Mouse (Mus musculus): ENCODE results near the gene Fgl2.
"Not testable (repeated sequence)": the region's sequence is repeated elsewhere in the genome, so short reads cannot be mapped to it uniquely, and the experiment has no call there.

The Fgl2 gene

DNA sequence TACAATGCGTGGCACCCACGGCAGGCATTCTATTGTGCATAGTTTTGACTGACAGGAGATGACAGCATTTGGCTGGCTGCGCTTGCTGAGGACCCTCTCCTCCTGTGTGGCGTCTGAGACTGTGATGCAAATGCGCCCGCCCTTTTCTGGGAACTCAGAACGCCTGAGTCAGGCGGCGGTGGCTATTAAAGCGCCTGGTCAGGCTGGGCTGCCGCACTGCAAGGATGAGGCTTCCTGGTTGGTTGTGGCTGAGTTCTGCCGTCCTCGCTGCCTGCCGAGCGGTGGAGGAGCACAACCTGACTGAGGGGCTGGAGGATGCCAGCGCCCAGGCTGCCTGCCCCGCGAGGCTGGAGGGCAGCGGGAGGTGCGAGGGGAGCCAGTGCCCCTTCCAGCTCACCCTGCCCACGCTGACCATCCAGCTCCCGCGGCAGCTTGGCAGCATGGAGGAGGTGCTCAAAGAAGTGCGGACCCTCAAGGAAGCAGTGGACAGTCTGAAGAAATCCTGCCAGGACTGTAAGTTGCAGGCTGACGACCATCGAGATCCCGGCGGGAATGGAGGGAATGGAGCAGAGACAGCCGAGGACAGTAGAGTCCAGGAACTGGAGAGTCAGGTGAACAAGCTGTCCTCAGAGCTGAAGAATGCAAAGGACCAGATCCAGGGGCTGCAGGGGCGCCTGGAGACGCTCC, at the start of gene Fgl2:
Gene Fgl2, plus strand, starts transcription at position 150 of the 687 bp plus-strand sequence.
- peak; percentile 40 for DNase-seq

DNA sequence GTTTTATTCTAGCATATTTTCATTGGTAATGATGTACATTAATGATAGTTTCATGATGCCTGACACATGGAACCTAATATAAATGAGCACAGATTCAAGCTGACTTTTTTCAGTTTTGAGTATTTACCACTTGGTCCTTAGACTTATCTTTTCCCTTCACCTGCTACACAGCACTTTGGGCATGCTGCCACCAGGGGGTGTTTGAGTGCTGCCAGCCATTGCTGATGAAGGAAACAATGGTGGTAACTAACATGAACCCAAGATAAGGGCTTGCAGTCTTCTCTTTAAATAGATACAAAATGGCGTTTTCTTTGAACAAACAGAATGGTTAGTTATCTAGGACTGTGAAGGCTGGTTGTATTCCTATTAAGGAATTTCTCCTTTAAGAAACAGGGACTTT, 45.9 kb upstream of the Fgl2 start:
- peak; percentile 73 for DNase-seq

DNA sequence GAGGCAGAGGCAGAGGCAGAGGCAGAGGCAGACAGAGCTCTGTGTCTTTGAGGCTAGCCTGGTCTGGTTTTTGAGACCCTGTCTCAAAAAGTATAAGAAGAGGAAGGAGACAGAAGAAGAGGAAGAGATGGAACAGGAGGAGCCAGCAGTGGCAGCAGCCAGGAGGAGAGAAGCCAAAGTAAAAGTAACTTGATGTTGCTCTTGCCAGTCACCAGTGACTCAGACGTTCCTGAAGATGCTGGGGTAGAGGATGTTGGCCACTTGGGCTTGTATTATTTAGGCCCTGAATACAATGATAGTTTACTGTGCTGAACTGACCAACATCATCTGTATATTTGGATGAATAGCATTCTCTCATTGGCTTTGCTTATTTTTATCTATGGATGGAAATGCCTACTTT, 43.9 kb upstream of the Fgl2 start:
- no peak for DNase-seq

DNA sequence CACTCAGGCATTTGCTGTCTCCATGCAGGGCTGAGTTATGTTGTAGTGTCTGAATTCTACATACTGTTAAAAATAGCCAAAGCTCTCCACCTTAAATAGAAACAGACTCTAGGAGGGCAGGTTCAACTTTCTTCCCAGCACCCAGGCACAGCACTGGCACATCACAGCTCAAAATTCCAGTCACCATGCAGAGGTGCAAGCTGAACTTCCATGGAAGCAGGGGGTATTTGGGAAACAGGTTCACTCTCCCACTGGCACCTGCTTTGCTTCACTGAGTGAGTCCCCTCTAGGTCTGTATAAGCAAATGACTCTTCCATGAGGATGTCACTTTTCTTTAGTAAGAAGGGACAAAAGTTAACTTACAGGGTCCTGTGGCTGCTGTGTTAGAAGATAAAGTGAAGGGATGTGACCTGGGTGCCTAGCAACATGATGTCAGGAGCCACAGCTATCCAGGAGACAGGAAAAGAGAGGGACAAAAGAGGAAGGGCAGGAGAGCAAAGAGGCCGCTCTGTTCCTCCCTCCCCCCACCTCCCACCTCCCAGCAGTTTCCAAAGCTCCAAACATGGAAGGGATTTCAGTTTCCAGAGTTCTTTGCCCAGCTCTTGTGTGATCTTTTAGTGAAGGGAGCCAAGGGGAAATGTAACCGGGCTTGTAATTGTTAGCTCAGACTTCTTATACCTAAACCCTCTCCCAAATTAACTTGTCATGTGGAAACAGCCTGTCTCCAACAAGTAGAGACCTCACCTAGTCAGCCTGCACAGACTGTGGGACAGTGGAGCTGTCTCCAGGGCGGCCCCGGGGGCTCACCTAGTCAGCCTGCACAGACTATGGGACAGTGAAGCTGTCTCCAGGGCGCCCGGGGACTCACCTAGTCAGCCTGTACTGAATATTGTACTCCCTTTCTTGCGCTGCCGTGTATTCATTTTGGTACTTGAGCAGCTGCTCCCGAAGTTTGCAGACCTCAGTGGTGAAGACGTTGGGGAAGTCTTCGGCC, 42.5 kb upstream of the Fgl2 start:
- no peak for DNase-seq

DNA sequence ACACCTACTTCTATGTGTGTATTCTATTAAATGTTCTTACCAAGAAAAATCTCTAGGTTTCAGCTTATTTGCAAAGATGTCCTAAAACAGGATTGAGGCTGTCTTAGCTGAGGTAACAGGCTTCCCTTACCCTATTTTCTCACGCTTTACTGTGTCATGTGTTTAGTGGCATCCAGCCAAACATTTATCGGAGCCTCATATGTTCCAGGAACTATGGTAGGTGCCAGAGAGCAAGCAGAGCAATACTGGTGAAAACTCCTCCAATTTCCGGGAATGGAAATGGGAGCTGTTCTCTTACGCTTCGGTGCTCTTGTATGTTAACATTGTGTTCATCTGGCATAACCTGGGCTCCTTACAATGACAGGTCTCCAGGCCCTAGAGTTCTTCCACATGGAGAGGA, 40.8 kb upstream of the Fgl2 start:
- DNase-seq = no peak

DNA sequence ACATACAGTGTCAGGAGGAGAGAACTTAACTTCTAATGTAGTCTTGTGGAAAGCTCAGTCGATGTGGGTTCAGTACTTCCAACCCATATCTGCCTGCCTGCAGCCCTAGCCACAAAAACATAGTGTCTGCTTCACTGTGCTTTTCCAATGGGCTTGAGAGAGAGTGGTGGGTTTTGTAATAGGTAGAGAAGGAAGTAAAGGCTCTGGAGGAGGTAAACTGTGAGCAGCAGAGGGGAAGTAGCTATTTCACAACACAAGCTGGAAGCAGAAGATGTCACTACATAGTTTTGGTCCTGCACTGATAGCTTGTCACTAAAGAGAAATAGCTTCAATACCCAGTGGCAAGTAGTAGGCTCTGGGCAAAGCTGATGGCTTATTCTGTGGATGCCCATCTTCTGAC, 40.3 kb upstream of the Fgl2 start:
- no peak for DNase-seq

DNA sequence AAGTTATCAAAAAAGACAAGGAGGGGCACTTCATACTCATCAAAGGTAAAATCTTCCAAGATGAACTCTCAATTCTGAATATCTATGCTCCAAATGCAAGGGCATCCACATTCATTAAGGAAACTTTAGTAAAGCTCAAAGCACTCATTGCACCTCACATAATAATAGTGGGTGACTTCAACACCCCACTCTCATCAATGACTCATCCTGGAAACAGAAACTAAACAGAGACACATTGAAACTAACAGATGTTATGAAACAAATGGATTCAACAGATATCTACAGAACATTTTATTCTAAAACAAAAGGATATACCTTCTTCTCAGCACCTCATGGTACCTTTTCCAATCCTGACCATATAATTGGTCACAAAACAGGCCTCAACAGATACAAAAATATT, 30.2 kb upstream of the Fgl2 start:
- not testable (repeated sequence) for DNase-seq

DNA sequence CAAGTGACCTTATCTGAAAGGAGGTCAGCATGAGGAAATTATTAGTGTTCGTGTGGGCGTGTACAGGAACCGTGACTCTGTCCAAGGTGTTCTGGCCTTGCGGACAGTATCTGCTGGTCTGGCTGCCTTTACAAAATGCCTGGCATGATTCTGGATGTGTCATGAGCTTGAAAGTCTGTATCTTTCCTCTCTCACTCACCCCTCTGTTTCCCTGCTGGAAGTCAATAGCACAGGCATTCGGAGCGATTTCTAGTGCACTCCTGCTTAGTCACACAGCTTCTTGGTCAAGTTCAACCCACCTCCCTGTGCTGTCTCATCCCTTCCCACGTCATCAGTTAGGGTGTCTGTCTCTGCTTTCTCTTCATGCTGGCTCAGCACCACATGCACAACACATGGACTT, 24.1 kb upstream of the Fgl2 start:
- DNase-seq = no peak

DNA sequence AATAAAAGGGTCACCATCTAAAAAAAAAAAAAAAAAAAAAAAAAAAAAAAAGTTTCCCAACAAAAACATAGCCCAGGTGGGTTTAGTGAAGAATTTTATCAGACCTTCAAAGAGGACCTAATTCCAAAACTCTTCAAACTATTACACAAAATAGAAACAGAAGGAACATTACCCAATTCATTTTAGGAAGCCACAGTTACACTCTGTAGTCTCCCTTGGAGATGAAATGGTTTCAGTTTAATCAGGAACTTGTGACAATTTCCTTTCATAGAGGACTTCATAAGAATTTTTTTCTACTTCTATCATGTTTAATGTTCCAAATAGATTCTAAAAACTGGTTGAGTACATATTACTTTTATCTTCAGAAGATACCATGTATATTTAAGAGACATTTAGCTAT, 20.8 kb upstream of the Fgl2 start:
- DNase-seq = no peak

DNA sequence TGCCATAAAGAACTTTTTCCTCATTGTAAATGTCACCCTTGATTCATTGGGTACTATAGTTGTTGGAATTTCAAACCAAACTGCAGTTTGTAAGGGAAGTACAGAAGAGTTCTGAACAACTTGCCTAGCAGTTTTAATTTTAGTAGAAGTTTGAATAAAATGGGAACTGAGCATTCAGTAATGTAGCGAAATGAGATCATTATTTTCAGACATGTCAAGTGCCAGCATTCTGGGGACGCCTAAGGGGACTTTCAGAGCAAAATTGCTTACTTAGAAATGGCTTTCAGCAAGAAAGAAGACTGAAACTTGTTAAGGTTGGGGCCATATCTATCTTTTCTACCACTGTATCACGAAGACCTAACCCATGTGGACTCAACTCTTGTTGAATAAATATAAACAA, 13.8 kb upstream of the Fgl2 start:
- no peak for DNase-seq

DNA sequence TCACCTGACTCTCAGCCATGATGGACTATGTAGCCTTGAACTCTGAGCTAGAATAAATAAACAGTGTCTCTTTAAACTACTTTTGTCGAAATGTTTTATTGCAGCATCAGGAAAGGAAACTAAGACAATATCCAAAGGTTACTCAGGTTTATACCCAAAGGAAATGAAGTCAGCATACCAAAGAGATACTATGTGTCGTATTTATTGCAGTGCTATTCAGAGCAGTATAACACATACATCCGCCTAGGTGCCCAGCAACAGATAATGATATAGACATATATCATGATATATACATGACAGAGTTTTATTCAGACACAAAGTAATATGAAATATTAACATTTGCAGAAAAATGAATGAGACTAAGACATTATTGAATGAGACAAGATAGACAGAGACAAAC, 9.1 kb upstream of the Fgl2 start:
- DNase-seq = no peak

DNA sequence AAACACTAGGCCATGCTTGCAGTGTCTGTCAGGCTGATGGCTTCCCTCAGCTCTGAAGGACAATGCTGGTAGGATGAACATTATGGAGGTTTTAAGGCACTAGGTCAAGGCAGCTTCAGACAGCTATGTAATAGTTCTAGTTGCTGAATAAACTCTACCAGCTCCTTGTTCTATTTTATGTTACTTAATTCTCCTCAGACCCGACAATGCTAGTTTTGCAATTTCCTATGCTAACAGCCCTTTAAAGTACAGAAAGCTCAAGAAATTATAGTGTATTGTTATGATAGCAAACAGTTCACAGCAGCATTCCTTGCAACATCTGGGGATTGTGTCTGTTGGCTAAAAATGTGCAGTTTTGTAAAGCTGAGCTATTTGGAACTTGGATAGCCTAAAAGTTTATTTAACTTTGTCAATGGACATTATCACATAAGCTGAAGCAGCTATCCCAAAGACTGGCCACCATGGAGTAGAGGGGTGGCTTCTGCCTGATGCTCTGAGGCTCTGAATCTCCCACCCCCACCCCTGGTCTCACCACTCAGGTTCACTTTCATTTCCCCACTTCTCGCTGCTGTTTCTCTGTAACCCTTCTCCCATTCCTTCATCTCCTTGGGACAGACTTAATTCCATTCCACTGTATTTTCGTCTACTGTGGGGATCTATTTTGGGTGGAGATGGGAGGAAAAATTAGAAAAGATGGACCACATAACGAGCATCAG, 5.9 kb upstream of the Fgl2 start:
- no peak for DNase-seq

DNA sequence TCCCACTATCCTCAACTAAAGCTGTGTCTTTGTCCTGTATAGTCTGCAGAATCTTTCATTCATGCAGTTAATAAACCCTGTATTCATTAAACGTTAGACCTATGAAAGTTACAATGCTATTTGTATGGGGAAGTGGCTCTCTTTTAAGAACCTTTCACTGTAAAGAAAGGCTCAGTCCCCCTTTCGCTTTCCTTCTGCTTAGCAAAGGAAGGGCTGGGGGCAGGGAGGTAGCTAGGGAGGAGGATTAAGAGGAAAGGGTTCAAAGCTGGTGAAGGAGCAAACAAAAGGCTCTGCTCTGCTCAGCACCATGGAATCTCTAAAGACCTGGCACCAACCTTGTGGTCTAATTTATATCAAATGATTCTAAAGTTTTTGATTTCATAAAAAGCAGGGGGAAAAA, 4.9 kb upstream of the Fgl2 start:
- no peak for DNase-seq

DNA sequence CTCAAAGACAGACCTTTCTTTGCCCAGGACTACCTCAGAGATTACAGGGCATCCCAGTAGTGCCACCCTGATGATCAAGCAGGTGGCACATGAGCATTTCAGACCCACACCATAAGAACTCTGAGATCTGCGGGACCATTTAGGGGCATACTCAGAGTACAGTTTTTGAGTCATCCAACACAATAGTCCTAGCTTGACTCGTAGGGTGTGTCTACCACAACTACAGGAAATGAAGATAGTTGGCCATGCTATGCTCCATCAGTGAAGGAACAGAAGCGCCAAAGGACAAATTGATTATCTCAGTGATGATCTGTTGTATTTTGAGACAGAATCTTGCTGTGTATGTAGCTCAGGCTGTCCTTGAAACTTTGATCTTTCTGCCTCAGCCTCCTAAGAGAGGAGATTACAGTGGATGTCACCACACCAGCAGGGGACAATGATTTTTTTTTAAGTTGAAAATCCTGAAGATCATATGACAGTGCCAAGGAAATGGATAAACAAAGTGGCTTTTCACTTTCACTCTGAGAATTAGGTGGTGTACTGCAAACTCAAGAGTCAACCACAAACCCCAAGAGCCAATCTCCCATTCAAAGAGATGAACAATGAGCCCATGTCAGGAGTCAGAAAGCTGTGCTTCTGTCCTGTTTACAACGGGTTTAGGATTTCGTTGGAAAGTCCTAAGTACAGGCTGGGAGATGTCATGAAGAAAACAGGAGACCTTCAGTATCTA, 2.1 kb upstream of the Fgl2 start:
- no peak for DNase-seq

DNA sequence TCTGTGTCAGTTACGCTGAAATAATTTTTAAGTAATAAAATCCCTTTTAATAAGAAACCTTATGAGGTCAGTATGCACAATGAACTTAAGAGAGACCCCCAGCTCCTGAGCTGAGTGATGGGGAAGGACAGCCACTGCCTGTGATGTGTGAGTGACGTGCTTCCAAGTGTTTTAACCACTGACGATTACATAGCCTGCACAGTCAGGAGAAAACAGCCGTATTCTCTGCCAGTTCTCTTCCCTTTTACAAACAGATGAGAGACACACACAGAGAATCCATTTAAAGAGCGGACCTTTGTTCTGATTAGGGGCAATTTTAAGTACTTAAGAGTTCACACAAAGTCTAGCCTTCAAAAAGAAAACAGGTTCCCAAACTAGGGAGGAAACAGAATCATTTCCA, 522 bp upstream of the Fgl2 start:
- no peak for DNase-seq

DNA sequence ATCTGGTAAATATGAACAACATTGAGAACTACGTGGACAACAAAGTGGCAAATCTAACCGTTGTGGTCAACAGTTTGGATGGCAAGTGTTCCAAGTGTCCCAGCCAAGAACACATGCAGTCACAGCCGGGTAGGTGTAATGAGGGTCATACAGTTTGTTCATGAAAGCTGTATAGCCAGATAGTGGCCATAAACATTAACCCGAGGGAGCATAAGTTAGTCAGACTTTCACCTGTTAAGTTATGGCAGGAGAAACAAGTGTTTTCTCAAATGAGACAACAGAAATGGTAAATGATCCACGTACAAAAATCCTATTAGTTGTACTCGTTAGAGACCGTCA, 707 bp downstream of the Fgl2 start:
- no peak for DNase-seq

DNA sequence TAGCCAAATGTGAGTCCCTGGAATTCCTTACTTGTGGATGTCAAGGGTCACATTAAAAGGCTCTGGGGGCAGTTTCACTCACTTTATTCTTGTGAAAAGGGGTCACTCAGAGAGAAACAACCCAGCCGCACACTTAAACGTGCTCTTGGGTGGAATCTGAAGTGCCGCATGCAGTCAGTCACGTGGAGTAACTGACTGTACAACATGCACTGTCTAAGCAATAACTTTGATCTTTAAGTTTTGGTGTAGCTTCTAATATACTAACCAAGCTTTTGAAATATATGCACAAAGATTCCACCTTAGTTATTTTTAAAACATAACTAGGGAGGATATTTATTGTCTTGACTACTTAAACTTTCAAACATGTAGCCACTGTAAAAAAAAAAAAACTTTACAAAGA, 4.5 kb downstream of the Fgl2 start:
- DNase-seq = no peak

DNA sequence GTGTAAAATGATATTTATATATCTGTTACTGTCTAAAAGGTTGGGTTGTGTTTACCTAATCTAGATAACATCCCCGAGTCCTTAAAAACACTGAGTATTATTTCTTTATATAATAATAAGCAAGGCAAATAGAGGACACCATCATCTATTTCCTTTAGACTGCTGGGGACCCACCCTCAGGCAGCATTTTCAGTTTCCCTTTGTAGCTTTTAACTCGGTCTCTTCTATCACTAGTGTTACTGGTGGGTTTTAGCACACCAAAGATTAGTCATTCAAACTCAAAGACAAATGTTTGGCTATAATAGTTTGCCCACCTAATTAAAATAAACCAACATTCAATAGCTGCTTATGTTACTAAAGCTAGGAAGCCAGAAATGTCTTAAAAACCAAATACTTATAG, 6.0 kb downstream of the Fgl2 start:
- DNase-seq = no peak

DNA sequence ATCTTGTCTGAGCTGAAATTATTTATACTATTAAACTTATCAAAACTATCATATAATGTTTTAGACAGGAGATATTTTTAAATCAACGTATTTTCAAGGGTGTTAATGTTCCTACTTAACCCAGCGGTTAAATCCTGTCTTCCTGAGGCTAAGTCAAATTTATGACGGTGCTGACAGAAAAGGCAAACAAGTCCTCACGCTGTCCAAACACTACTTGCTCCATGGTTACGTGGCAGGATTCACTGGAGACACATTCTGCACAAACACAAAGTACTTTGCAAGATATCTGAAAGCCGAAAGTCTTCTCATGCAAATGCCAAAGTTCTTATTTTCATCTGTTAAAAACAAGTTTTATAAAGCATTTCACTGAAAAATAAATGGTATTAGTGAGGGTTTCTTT, 9.5 kb downstream of the Fgl2 start:
- no peak for DNase-seq

DNA sequence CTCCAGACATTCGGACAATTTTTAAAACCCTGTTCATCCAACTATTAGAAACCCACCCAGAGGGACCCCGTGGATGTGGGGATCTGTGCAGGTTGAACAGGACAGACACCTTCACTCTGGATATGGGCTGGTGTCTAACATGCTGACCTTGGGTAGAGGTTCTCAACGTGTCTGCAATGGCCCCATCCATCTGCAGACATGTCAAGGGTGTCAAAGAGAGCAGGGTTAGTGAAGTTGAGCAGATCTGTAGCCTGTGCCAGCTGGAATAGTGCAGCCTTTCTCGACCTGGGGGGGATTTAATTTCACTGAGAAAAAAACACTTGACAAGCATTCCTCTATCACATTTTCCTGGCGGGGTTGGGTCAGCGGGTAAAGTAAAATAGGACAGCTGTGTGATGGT, 10.2 kb downstream of the Fgl2 start:
- no peak for DNase-seq

DNA sequence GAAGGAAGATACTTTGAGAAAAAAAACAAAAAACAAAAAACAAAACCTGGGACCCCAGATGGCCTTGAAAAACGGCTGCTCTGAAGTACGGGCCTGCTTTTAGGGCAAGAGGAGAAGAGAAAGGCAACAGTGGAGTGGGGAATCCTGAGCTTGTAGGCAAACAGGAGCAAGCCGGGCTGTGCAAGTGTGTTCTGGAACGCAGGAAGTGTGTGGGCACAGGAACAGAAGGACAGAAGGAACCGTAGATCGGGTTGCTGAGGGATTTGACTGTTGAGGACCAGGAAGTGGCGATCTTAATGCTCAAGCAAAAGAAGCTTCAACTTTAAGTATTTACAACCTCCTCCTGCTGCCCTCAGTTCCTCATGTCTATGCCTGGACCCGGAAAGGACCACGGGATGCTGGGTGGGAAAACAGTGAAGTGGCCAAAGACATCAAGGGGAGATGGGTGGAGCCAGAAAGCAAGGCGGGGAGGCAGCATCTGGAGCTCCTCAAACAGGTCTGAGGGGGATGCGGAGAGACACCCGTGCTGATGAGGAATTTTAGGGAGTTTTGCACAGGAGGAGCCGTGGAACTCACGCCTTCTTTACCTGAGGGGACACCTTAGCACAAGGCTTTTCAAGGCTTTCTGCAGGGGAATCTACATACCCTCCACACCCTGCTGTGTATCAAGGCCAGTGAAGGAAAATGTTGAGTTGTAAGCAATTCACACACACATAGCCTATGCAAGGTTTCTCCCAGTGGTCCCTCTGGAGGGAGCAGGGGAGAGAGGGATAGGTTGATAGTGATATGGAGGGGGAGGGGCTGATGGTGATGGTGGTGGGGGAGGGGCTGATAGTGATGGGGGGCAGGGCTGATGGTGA, 11.2 kb downstream of the Fgl2 start:
- DNase-seq = no peak
